Mouse (Mus musculus): ENCODE measurements at regions not wholly inside any gene's neighbourhood (a gene's known extent, or its start where the extent isn't known, plus 50 kb on each side); places are given as distances from the start of the nearest gene placed in this dataset.

DNA sequence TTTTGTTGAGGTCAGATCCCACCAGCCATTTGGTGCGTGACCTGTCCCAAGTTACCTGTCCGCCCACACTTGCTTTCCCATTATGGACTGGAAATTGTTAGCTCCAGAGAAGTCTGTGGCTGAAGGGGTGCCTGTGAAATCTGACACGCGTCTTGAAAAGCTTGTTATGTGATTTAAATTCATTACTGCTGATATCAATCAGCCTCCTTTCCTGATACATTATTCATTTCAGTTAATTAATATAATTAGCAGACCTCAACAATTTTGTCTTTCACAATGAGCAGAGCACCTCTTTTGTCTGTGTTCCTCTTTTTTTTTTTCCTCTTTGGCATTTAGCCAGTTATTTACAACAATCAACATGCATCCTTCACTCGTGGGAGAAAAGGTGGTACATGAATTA is 58.6 kb upstream of the Grip1 start:
- ATAC-seq: no peak

DNA sequence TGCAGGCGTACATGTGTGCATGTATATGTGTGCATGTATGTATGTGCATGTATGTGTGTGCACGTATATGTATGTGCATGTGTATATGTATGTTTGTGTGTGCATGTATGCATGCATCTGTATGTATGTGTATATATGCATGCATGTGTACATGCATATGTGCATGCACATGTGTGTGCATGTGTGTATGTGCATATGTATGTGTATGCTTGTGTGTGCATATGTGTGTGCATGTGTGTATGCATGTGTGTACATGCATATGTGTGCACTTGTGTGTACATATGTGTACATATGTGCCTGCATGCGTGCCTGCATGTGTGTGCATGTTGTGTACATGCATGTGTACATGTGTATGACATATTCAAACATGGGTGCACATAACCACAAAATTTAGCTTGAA is 65.7 kb upstream of the Grip1 start:
- ATAC-seq: no peak

DNA sequence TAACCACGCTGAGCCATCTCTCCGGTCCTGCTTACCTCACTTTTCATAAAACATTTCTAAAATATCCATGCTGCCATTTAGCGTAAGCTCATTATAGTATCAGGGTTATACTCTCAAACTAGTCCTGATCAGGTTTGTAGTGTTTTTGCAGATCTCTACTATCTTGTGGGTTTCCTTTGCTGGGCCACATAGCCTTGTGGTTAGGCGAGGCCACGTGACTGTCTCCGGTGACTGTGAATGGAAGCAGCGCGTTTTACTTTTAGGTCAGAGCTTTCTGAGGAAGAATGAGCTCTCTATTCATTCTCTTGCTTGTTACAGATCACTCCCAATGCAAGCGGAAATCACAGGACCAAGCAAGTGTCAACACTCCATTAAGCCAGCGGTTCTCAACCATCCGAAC is 71.4 kb upstream of the Grip1 start:
- ATAC-seq: peak; percentile 93

DNA sequence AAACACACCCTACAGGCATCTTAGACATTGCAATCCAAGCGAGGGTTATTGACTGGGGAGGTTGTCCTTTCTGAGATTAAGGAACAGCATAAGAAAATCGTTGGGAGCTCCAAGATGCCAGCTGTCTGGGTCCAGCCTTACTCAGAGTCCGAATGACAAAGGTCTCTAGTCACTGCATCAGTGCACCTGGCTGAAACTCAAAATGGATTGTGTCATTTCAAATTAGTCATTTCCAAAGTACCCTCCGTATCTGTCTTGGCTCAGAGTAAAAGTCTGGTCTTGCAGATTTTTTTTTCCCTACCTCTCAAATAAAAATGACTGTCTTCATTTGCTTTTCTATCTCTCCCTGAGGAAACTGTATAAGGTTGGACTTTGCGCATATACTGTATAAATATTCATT is 85.1 kb upstream of the Grip1 start:
- no peak for ATAC-seq

DNA sequence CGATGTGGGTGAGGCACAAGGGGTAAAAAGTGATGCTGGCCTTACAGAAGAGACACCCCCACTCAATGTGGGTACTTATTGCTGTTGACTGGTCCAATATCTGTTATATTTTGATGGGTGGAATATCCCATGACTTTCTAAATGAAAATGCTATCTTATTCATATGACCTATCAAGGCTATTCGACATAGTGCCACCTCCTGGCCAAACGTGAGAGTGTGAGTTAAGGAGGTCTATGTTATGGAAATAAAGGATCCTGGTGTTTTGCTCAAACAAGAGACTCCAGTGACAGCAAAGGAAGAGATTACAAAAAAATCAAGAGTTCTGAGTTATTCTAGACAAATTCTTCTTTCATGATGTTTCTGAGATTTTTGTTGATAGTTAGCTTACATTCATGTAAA is 90.0 kb upstream of the Grip1 start:
- peak; percentile 36 for ATAC-seq

- ATAC-seq: no peak
These were observed 94.8 kb upstream of the Grip1 start for GRCm38 (mm10) chr10:119358730-119359292.

DNA sequence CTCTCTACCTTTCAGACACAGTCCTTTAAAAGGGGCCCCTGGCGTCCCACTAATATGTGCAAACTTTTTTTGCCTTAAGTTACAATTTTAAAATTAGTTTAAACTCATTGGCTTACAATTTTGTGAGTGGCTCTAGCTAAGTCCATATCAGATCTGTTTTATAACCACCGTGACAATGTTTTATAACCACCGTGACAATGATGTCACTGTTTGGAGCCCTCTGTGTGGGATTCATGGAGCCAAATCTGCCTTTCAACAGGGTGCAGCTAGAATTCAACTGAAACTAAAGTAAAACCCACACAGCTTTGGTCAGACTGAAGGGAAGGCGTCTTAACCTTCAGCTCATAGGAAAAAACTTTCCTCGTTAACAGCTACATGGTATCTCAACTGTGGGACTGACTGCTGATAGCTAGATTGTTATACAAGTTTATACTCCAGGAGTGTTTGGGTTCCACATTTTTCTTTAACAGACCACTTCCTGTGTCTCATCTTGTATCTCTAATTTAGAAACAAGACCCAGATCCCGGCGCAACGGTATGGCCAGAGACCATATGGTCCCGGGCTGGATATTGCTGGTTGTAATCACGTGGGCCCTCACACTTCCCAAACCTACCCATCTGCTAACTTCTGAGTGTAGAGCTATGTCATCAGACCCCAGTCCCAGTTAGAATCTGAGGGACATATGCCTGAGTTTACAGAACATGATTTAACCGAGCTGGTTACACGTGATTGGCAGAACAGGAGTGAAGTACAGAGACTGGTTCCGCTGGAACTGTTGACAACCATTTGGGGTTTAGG is 102.7 kb upstream of the Cand1 start:
- no peak for ATAC-seq

GRCm38 (mm10) chr10:119340323-119340722 is 100.5 kb upstream of the Cand1 start:
- no peak for ATAC-seq

GRCm38 (mm10) chr10:119326912-119327311 is 87.1 kb upstream of the Cand1 start:
- ATAC-seq: no peak

DNA sequence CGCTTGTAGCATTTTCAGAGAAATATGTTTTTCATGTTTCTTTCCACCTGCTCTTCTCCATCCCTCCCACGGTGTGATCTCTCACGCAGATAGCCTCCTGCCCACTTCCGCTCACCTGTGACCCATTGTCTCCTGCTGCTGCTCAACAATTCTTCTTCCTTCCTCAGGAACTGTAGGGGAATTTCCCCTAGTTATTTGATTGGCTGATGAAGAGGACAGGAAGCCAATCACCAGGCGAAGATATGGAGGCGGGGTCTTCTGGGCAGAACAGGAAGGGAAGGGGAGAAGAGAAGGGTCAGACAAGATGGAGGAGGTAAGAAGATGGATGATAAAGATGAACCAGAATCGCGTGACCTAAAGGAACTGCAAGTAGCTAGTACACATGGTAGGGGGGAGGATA is 80.1 kb upstream of the Cand1 start:
- ATAC-seq: no peak

DNA sequence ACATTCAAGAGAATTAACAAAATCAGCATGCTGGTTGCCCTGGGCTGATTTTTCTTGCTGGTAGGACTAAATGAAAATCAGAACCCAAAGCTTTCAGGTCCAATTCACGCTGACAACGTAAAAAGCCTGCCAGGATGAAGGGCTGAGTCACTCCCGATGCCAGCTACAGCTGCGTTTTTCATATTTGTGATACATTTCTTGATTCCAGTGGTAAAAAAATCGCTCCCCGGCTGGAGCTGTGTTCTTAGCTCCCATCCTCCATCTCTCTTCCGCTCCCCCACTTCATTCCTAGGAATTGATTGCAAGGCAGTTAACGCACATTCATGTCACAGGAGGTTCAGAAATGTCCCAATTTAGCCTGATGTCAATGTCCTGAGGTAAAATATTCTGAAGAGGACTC is 78.6 kb upstream of the Cand1 start:
- ATAC-seq: no peak

DNA sequence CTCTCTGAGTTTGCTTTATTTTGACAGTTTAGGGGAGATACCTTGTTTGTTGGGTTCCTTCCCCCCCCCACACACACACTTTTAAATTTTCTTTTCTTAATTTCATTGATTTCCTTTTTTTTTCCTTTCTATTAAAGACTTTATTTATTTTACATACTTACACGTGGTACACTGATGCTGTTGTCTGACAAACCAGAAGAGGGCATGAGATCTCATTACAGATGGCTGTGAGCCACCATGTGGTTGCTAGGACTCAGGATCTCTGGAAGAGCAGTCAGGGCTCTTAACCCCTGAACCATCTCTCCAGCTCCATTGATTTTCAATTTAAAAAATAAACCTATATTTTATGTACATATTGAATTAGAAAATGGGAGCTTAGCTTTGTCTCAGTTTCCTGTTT is 71.7 kb upstream of the Cand1 start:
- no peak for ATAC-seq

- ATAC-seq: peak; percentile 39
These were observed 55.9 kb upstream of the Cand1 start for GRCm38 (mm10) chr10:119295740-119296139.

DNA sequence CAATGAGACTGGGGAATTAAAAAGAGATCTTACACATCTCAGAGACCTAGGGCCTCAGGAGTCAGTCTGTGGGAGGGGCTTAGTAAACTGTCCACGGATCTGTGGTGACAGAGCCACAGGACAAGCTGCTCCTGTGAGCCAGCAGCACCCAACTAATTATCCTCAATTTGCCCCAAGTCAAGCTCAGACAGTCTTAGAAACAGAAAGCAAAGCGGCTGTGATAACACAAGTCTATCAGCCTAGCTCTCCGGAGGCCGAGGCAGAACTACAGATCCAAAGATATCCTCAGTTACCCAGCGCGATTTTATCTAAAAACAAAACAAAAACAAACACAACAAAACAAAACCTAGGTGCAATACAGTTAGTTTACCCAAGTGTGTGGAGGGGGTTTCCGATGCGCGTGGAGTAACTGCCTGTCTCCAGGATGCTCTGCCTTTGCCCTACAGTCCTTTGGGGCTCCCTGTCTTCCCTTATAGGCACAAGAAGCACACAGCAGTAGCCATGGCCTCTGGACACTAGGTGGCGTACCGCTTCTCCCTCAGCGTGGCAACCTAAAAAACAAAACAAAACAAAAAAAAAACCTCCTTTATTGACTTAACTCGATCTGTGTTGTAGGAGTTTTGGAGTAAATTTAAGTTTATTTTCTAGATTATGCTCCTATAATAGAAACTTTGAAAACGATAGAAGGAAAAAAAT is 54.7 kb upstream of the Cand1 start:
- peak; percentile 74 for ATAC-seq

- peak; percentile 27 for ATAC-seq
These were observed 53.5 kb upstream of the Cand1 start for GRCm38 (mm10) chr10:119293372-119293771.

Measured in activated CD4-positive, CD25-positive, alpha-beta regulatory T cell, adult 4 months (primary cell).